Mouse (Mus musculus) layer of hippocampus, adult 2 months (tissue): ENCODE data around the gene Kat2b. TPM values are rescaled to one million over a fixed set of nuclear protein-coding genes. Genes with fewer than 3 reads are reported as not detected.
"Not testable (repeated sequence)": the region's sequence is repeated elsewhere in the genome, so short reads cannot be mapped to it uniquely, and the experiment has no call there.

Experiments
- DNase-seq, 2 experiments: peaks; one replicate each; pipeline ENCODE4 v3.0.0; 2022; ENCODE audit warnings: low spot score in 2 of 2
- H3K27ac ChIP-seq: fragments of 200-600 bp; 2 replicates; pipeline ENCODE4 v1.8.1; 2022
- H3K4me3 ChIP-seq: fragments of 200-600 bp; 2 replicates; pipeline ENCODE4 v1.8.1; 2022; ENCODE audit warnings: mild to moderate bottlenecking
- CTCF ChIP-seq: fragments of 200-600 bp; conservative IDR thresholded peaks from 2 replicates; pipeline ENCODE4 v1.8.1; 2022; ENCODE audit warnings: antibody characterized with exemption, mild to moderate bottlenecking, moderate library complexity
- total RNA-seq, 2 experiments: library from RNA; stranded (reverse); gene quantifications; 2 replicates each; pipeline ENCODE4 v1.2.3; 2021

The Kat2b gene
- total RNA-seq, 2 experiments from 2014 or later, result 12.7 to 20.3 TPM

GRCm38 (mm10) chr17:53627497-53627896 is 60.8 kb downstream of the Kat2b start:
- no peak for TF ChIP-seq CTCF
- H3K27ac ChIP-seq, result no peak overlapping the region
- DNase-seq, result no peak
- no peak overlapping the region for H3K4me3 ChIP-seq

DNA sequence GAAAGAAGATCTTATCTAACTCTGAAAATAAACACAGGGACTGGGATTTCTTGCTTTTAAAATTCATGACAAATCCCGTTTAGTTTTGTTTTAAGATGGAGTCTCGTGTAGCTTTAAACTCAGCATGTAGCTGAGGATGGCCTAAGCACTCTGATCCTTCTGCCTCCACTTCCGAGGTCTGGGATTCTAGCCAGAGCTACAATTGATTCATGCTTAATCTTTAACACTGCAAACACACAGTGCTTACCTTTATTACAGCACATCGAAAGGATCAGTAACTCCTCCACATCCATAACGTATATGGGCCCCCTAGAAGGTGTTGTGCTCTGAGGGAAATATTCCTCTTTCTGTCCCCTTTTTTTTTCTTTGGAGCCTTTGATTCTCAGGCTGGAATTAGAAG is 61.5 kb downstream of the Kat2b start:
- no peak for DNase-seq
- Histone ChIP-seq H3K27ac (no peak overlapping the region), H3K4me3 (no peak overlapping the region)
- no peak for TF ChIP-seq CTCF

DNA sequence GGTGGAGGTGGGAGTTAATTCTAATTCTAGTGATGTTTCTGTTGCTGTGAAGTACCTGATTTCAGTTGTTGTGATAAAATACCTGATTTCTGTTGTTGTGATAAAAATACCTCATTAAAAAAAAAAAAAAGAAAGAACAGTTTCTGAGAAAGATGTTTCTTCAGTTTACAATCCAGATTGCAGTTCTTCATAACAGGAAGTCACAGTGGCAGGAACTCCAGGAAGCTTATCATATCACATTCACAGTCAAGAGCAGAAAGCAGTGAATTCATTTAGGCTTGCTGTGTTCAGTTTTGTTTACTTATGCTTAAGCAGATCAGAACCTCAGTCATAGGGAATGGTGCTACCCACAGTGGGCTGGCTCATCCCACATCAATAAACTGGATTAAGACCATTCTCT is 64.7 kb downstream of the Kat2b start:
- Histone ChIP-seq H3K27ac (no peak overlapping the region), H3K4me3 (no peak overlapping the region)
- no peak for DNase-seq
- TF ChIP-seq CTCF, result no peak

GRCm38 (mm10) chr17:53643360-53643759 is 76.7 kb downstream of the Kat2b start:
- no peak for TF ChIP-seq CTCF
- DNase-seq, result no peak
- Histone ChIP-seq H3K4me3 (no peak overlapping the region), H3K27ac (no peak overlapping the region)

- no peak for TF ChIP-seq CTCF
- no peak overlapping the region for H3K4me3 ChIP-seq
- DNase-seq, result no peak
- no peak overlapping the region for H3K27ac ChIP-seq
These were observed 83.6 kb downstream of the Kat2b start for GRCm38 (mm10) chr17:53650251-53650661.

DNA sequence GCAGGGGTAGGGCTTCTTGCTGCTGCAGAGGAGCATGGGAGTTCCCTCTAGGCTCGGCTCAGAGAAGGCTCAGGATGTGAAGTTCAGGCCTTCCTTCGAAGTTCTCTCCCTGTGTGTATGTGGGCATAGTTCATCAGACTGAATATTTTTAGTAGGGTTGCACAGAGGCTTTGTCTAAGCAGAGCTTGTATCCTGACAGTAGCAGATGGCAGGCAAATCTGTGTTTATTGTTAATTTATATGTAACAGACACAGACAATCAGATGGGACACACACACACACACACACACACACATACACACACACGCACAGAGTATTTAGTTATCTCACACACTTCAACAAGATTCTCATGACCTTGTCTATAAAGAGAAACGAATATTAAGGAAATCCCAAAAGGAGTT is 87.9 kb downstream of the Kat2b start:
- no peak overlapping the region for H3K27ac ChIP-seq
- no peak overlapping the region for H3K4me3 ChIP-seq
- TF ChIP-seq CTCF, result no peak
- peak; percentile 8 to 14 for DNase-seq

GRCm38 (mm10) chr17:53655081-53655480 is 88.4 kb downstream of the Kat2b start:
- DNase-seq, result no peak
- H3K27ac ChIP-seq, result no peak overlapping the region
- TF ChIP-seq CTCF, result no peak
- no peak overlapping the region for H3K4me3 ChIP-seq

DNA sequence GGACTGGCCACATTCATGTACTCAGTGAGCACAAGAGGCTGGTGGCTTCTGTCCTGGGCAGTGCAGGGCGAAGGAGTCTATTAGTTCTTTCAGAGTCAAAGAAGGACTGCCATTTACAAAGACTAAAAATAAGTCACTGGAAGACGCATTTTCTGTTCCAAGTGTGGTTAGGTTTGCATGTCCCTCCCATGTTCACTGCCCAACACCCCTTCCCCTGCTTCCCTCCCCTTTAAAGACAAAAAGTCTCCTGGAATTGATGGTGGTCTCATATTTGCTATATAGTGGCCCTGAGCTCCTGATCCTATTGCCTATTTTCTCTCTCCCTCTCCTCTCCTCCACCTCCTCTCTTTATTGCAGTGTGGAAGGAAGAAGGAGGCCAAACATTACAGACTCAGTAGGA is 89.3 kb downstream of the Kat2b start:
- TF ChIP-seq CTCF, result no peak
- no peak for DNase-seq
- no peak overlapping the region for H3K27ac ChIP-seq
- H3K4me3 ChIP-seq, result no peak overlapping the region

- Histone ChIP-seq H3K27ac (no peak overlapping the region), H3K4me3 (no peak overlapping the region)
- no peak for TF ChIP-seq CTCF
- no peak for DNase-seq
These were observed 89.8 kb downstream of the Kat2b start for GRCm38 (mm10) chr17:53656369-53656860.

DNA sequence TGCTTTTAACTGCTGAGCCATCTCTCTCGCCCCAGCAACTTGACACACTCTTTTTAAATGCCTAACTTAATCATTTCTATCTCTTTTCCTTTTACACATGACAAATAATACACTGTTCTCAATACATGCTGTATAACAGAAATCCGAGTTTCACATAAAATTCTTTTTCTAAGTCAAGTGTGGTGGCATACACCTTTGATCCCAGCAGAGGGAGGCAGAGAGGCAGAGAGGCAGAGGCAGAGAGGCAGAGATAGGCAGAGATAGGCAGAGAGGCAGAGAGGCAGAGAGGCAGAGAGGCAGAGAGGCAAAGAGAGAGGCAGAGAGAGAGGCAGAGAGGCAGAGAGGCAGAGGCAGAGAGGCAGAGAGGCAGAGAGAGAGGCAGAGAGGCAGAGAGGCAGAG is 90.7 kb downstream of the Kat2b start:
- H3K27ac ChIP-seq, DNase-seq, H3K4me3 ChIP-seq: not testable (repeated sequence)
- peak; percentile 61 for TF ChIP-seq CTCF

DNA sequence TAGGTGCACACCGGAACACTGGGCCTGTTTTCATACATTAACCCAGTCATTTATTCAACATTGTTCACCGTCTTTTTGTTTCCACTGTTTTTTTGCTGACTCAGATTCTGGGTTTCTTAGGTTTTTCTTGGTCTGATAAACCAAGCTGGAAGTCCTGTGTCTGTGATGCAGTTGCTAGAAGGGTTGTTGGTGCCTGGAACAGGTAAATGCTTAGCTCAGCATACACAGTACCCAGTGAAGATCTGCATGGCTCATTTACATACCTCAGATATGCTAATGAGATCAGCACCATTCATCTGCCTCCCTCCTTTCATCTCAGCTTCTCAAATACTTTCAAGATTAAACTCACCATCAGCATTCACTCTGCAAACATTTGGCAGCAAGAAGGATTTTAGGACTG is 92.0 kb downstream of the Kat2b start:
- H3K4me3 ChIP-seq, result no peak overlapping the region
- DNase-seq, result no peak
- no peak overlapping the region for H3K27ac ChIP-seq
- no peak for TF ChIP-seq CTCF

DNA sequence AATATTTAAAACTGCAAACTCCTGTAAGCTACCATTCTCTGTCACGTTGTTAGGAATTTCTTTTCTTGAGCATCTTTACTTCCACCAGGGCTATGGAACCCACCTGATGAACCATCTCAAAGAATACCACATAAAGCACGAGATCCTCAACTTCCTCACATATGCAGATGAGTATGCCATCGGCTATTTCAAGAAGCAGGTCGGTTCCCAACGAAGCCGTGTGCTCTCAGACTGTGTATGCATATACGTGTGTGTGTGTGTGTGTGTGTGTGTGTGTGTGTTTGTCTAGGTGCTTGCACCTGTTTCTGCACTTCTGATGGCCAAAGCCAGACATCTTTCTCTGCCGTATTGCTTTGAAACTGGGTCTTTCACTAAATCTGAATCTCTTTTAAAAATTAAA is 92.6 kb downstream of the Kat2b start:
- no peak for TF ChIP-seq CTCF

DNA sequence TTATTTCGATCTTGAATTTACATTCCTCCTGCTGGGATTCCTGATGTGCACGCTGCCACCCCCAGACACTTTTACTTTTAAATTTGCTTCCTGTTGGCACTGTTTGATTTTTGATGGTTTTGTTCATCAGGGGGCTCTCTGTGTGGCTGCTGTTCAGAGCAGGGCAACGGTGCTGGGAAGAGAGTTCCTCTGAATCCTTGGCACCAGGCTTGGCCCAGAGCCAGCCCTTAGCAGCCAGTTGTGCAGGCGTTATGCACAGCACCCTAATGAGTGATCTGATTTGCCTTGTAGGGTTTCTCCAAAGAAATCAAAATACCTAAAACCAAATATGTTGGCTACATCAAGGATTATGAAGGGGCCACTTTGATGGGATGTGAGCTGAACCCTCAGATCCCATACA is 93.1 kb downstream of the Kat2b start:
- no peak overlapping the region for H3K4me3 ChIP-seq
- no peak for TF ChIP-seq CTCF
- DNase-seq, result peak in 1 of 2 experiments; percentile 30
- no peak overlapping the region for H3K27ac ChIP-seq

More for the DNA sequence above, 92.6 kb downstream of the Kat2b start:
- Histone ChIP-seq H3K4me3 (no peak overlapping the region), H3K27ac (no peak overlapping the region)
- no peak for DNase-seq

DNA sequence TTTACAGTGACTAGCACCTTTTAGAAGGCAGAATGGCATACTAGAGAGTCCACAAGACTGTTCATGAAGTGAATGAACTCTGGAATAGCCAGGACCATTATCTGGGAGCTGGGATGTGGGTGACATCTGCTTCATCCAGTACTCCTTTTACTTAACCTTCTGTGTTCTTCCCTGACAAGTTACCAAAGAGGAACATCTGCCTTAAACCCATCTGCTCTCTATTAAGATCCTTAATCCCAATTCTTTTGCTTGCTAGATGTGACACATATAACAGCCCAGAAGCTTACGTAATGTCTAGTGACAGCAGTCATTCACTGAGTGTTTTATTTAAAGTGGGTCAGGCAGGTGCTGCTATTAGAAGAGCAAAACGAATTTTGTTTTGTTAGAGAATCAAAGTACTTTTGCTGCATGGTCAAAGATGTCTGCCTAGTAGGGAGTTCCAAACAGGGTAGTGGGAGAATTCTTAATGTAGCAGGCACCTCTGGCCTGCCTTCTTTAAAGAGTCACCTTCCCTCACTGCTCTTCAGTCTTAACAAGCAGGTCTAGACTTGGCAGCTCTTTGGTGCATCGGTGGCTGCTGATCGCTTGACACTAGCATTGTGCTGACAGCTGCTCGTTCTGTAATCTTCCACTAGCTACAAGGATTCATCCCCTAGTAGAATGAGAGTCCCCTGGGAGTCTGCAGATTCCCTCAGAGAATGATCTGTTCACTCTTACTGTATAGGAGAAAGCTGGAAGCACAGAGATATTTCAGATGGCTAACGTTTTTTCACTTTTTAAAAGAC is 94.6 kb downstream of the Kat2b start:
- H3K27ac ChIP-seq, result no peak overlapping the region
- no peak for DNase-seq

More for the DNA sequence above, 94.6 kb downstream of the Kat2b start:
- H3K4me3 ChIP-seq, result no peak overlapping the region
- TF ChIP-seq CTCF, result no peak
